Mouse (Mus musculus): ENCODE measurements around the gene Rhof.

DNA sequence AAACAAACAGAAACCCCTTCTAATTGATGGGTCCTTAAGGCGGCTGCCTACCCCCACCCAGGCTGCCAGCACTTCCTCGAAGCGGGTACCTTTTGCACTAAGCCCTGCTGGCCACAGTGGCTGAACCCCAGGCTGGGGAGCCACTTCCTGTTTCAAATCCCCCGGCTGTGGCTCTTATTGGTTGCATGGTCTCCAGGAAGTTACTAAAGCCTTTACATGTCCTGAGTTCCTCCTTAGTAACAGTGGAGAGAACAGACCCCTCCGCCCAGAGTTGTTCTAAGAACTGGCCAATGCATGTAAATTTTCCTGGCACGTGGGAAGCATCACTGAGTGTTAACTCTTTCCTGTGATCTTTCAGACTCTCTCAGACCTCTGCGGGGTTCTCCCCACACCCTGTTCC, 18.6 kb upstream of the Rhof start:
- no peak for TF ChIP-seq CTCF (IDR thresholded peaks at IDR 0.05; ENCODE audit: borderline replicate concordance, extremely low read depth, insufficient read depth, insufficient read length)
- TF ChIP-seq POLR2A (IDR thresholded peaks at IDR 0.05; ENCODE audit: borderline replicate concordance, extremely low read depth, insufficient read depth, insufficient read length, poor library complexity, severe bottlenecking), result no peak

Data from brain, embryonic 14.5 days (tissue).